Mouse (Mus musculus) heart, postnatal 14 days (tissue): ENCODE measurements around the gene Mier3. TPM values are rescaled to one million over a fixed set of nuclear protein-coding genes. Genes with fewer than 3 reads are reported as not detected.
A peak's percentile ranks its signal among the peaks of the same experiment; 100 is the strongest.
"Not testable (repeated sequence)": the region's sequence is repeated elsewhere in the genome, so short reads cannot be mapped to it uniquely, and the experiment has no call there.

Experiments
- DNase-seq, 2 experiments: peaks; one replicate each; pipeline ENCODE4 v3.0.0; 2021 to 2022
- intact Hi-C: fragments of 180-260 bp; cut with DNase I; formaldehyde crosslinking; loops from one replicate; pipeline ENCODE4 v1.15.1; 2025
- total RNA-seq, 2 experiments: library from RNA; stranded (reverse); gene quantifications; 2 replicates each; pipeline ENCODE4 v1.2.3; 2021

Gene Mier3
- total RNA-seq, 2 experiments from 2014 or later = 18.5 to 22.4 TPM

- intact Hi-C loops = loop anchor here (5.0 kb wide), 2 partner anchors 36 to 224 kb away; no protein-coding TSS in a partner anchor
- peak in 1 of 2 experiments; percentile 52 for DNase-seq
Measured at GRCm38 (mm10) chr13:111686522-111687284, 5.9 kb downstream of the Mier3 start.

GRCm38 (mm10) chr13:111687285-111687781 is 6.6 kb downstream of the Mier3 start:
- intact Hi-C loops = loop anchor here (5.0 kb wide), 2 partner anchors 35 to 225 kb away; no protein-coding TSS in a partner anchor
- DNase-seq = peak; percentile 78 to 79

GRCm38 (mm10) chr13:111703396-111703795 is 22.6 kb downstream of the Mier3 start:
- intact Hi-C loops = no loop called here
- no peak for DNase-seq

- DNase-seq, intact Hi-C loops: not testable (repeated sequence)
Measured at GRCm38 (mm10) chr13:111703952-111704351, 23.2 kb downstream of the Mier3 start.

- no peak for DNase-seq
- intact Hi-C loops = loop anchor here (5.0 kb wide), 1 partner anchor 47 kb away; no protein-coding TSS in a partner anchor
Measured at GRCm38 (mm10) chr13:111710531-111710930, 29.8 kb downstream of the Mier3 start.

- intact Hi-C loops = loop anchor here (5.0 kb wide), 2 partner anchors 32 to 232 kb away; no protein-coding TSS in a partner anchor
- no peak for DNase-seq
Measured at GRCm38 (mm10) chr13:111719726-111720125, 38.9 kb downstream of the Mier3 start.

GRCm38 (mm10) chr13:111724811-111725164 is 44.0 kb downstream of the Mier3 start:
- no peak for DNase-seq
- intact Hi-C loops = loop anchor here (5.0 kb wide), 2 partner anchors 37 to 237 kb away; no protein-coding TSS in a partner anchor

- intact Hi-C loops = loop anchor here (2.0 kb wide), 1 partner anchor 15 kb away; no protein-coding TSS in a partner anchor
- DNase-seq = peak; percentile 96 to 97
Measured at GRCm38 (mm10) chr13:111725165-111726077, 44.6 kb downstream of the Mier3 start.

GRCm38 (mm10) chr13:111726898-111727297 is 46.1 kb downstream of the Mier3 start:
- no peak for DNase-seq
- intact Hi-C loops = loop anchor here (2.0 kb wide), 1 partner anchor 14 kb away; no protein-coding TSS in a partner anchor

GRCm38 (mm10) chr13:111741204-111741990 is 60.6 kb downstream of the Mier3 start:
- no peak for DNase-seq
- intact Hi-C loops = loop anchor here (2.0 to 5.0 kb wide), 4 partner anchors 15 to 1359 kb away; no protein-coding TSS in a partner anchor

- peak; percentile 49 to 77 for DNase-seq
Measured at GRCm38 (mm10) chr13:111741991-111742615, 61.3 kb downstream of the Mier3 start.

GRCm38 (mm10) chr13:111744233-111745000 is 63.6 kb downstream of the Mier3 start:
- DNase-seq = no peak
- intact Hi-C loops = loop anchor here (5.0 kb wide), 3 partner anchors 212 to 1362 kb away; no protein-coding TSS in a partner anchor

More at GRCm38 (mm10) chr13:111741991-111742615, 61.3 kb downstream of the Mier3 start:
- intact Hi-C loops = loop anchor here (2.0 to 5.0 kb wide), 4 partner anchors 15 to 1360 kb away; no protein-coding TSS in a partner anchor

- intact Hi-C loops = no loop called here
- DNase-seq = no peak
Measured at GRCm38 (mm10) chr13:111745216-111745615, 64.4 kb downstream of the Mier3 start.

GRCm38 (mm10) chr13:111746831-111747230 is 66.1 kb downstream of the Mier3 start:
- no peak for DNase-seq
- intact Hi-C loops = no loop called here

GRCm38 (mm10) chr13:111748301-111749062 is 67.7 kb downstream of the Mier3 start:
- intact Hi-C loops = no loop called here
- no peak for DNase-seq

GRCm38 (mm10) chr13:111753321-111753720 is 72.5 kb downstream of the Mier3 start:
- no peak for DNase-seq
- intact Hi-C loops = no loop called here

GRCm38 (mm10) chr13:111755377-111755776 is 74.6 kb downstream of the Mier3 start:
- intact Hi-C loops = loop anchor here (5.0 kb wide), 1 partner anchor 43 kb away; no protein-coding TSS in a partner anchor
- no peak for DNase-seq
